Mouse (Mus musculus) intestine, embryonic 15.5 days (tissue): ENCODE measurements around the gene Naif1. TPM values are rescaled to one million over a fixed set of nuclear protein-coding genes. Genes with fewer than 3 reads are reported as not detected.

ENCODE experiments used
- ATAC-seq: fragments of 200-750 bp; cut with Nextera tagmentation; 2 replicates; pipeline ENCODE4 v1.8.0; 2017; ENCODE audit warnings: moderate TSS enrichment, moderate library complexity
- H3K27ac ChIP-seq: fragments of 300-500 bp; sonication (generic); 2 replicates; pipeline ENCODE4 v1.5.1; 2015; ENCODE audit warnings: mild to moderate bottlenecking, inconsistent platforms
- H3K27me3 ChIP-seq: fragments of 300-500 bp; sonication (generic); replicated peaks from 2 replicates; pipeline ENCODE4 v1.6.1; 2015; ENCODE audit warnings: inconsistent platforms
- H3K36me3 ChIP-seq: fragments of 300-500 bp; sonication (generic); 2 replicates; pipeline ENCODE4 v1.6.1; 2015; ENCODE audit warnings: inconsistent platforms
- H3K4me1 ChIP-seq: fragments of 300-500 bp; sonication (generic); replicated peaks from 2 replicates; pipeline ENCODE4 v1.6.1; 2015; ENCODE audit warnings: inconsistent platforms
- H3K4me2 ChIP-seq: fragments of 300-500 bp; sonication (generic); replicated peaks from 2 replicates; pipeline ENCODE4 v1.6.1; 2015; ENCODE audit warnings: mild to moderate bottlenecking, inconsistent platforms
- H3K4me3 ChIP-seq: fragments of 300-500 bp; sonication (generic); replicated peaks from 2 replicates; pipeline ENCODE4 v1.5.1; 2015; ENCODE audit warnings: inconsistent platforms
- H3K9ac ChIP-seq: fragments of 300-500 bp; sonication (generic); 2 replicates; pipeline ENCODE4 v1.6.1; 2015; ENCODE audit warnings: inconsistent platforms
- H3K9me3 ChIP-seq: fragments of 300-500 bp; sonication (generic); 2 replicates; pipeline ENCODE4 v1.6.1; 2016; ENCODE audit warnings: inconsistent platforms
- WGBS: fragments of 180-500 bp; shearing (Covaris S2); methylation state at CpG from one replicate; pipeline ENCODE4 v1.1.7; 2015; 5-methylcytosine and 5-hydroxymethylcytosine counted together
- polyA plus RNA-seq: library from polyadenylated mRNA; unstranded; fragments of >200 nt; fragmentation: Nextera tagmentation; extraction: Ambion mirVana; gene quantifications from 2 replicates; pipeline ENCODE4 v1.2.1, GENCODE M21; 2015

Naif1 gene
- polyA plus RNA-seq, 1 experiment from 2014 or later: 4.7 TPM

GRCm38 (mm10) chr2:32448480-32448879 lies 1.8 kb upstream of the Naif1 start:
- H3K27ac ChIP-seq: 0 out of 2 replicates have a peak overlapping the region, but pooled peaks have one; percentile 9
- WGBS: 77% methylated on average over 1 of the region's 1 CpGs
- H3K9me3 ChIP-seq: no peaks in the 10 kb centered on the region
- H3K9ac ChIP-seq: no peak overlapping the region
- H3K4me3 ChIP-seq: no peak overlapping the region
- no peak overlapping the region for H3K4me2 ChIP-seq
- H3K36me3 ChIP-seq: no peaks in the 10 kb centered on the region
- H3K27me3 ChIP-seq: no peaks in the 10 kb centered on the region
- peaks cover 27% of the 10 kb centered on the region for H3K4me1 ChIP-seq
- no peak for ATAC-seq

- peak within 1 kb of the TSS; percentile 90 for H3K9ac ChIP-seq
- no peaks in the 10 kb centered on the region for H3K27me3 ChIP-seq
- peak within 1 kb of the TSS; percentile 83 for H3K4me2 ChIP-seq
- H3K4me3 ChIP-seq: peak within 1 kb of the TSS; percentile 86
- H3K36me3 ChIP-seq: peaks cover 4% of the 10 kb centered on the region; the same call in 1 of the 2 replicates
- peak within 1 kb of the TSS; percentile 91 for H3K27ac ChIP-seq
- H3K4me1 ChIP-seq: peaks cover 32% of the 10 kb centered on the region
- under 1% methylated on average over 103 of the region's 103 CpGs for WGBS
- H3K9me3 ChIP-seq: no peaks in the 10 kb centered on the region
- peak; percentile 93 for ATAC-seq
Measured at GRCm38 (mm10) chr2:32450881-32451844, 906 bp downstream of the Naif1 start, which contains the start of gene Slc25a25. Gene Slc25a25, minus strand, starts transcription at chr2:32451445.

- Histone ChIP-seq H3K9me3 (no peaks in the 10 kb centered on the region), H3K4me1 (peaks cover 28% of the 10 kb centered on the region), H3K27me3 (no peaks in the 10 kb centered on the region), H3K4me2 (peak overlapping the region; percentile 83), H3K36me3 (peaks cover 4% of the 10 kb centered on the region; the same call in 1 of the 2 replicates), H3K27ac (peak overlapping the region; percentile 91), H3K9ac (peak overlapping the region; percentile 90; the same call in 1 of the 2 replicates), H3K4me3 (peak overlapping the region; percentile 86)
- peak; percentile 97 for ATAC-seq
- WGBS: 0% methylated on average over 25 of the region's 25 CpGs
Measured at GRCm38 (mm10) chr2:32451870-32452372, 1.7 kb downstream of the Naif1 start.

- WGBS: 93% methylated on average over 16 of the region's 16 CpGs
- 0 out of 2 replicates have a peak overlapping the region, but pooled peaks have one; percentile 19 for H3K9ac ChIP-seq
- H3K36me3 ChIP-seq: peaks cover 4% of the 10 kb centered on the region; the same call in 1 of the 2 replicates
- no peaks in the 10 kb centered on the region for H3K9me3 ChIP-seq
- peak overlapping the region; percentile 53 for H3K4me2 ChIP-seq
- peak overlapping the region; percentile 18 for H3K4me3 ChIP-seq
- H3K27ac ChIP-seq: peak overlapping the region; percentile 41; the same call in 1 of the 2 replicates
- H3K4me1 ChIP-seq: peaks cover 26% of the 10 kb centered on the region
- no peaks in the 10 kb centered on the region for H3K27me3 ChIP-seq
- no peak for ATAC-seq
Measured at GRCm38 (mm10) chr2:32452441-32452971, 2.2 kb downstream of the Naif1 start.

- H3K4me1 ChIP-seq: peaks cover 17% of the 10 kb centered on the region; the same call in 1 of the 2 replicates
- H3K9ac ChIP-seq: no peak overlapping the region
- WGBS: 79% methylated on average over 5 of the region's 5 CpGs
- no peak overlapping the region for H3K4me3 ChIP-seq
- H3K27me3 ChIP-seq: no peaks in the 10 kb centered on the region
- H3K36me3 ChIP-seq: peaks cover 4% of the 10 kb centered on the region; the same call in 1 of the 2 replicates
- H3K4me2 ChIP-seq: peak overlapping the region; percentile 53; the same call in 1 of the 2 replicates
- no peaks in the 10 kb centered on the region for H3K9me3 ChIP-seq
- no peak overlapping the region for H3K27ac ChIP-seq
- ATAC-seq: no peak
Measured at GRCm38 (mm10) chr2:32453641-32454303, 3.5 kb downstream of the Naif1 start.

- H3K9ac ChIP-seq: no peak overlapping the region
- no peak overlapping the region for H3K27ac ChIP-seq
- peaks cover 17% of the 10 kb centered on the region; the same call in 1 of the 2 replicates for H3K4me1 ChIP-seq
- H3K27me3 ChIP-seq: no peaks in the 10 kb centered on the region
- H3K4me3 ChIP-seq: no peak overlapping the region
- no peak for ATAC-seq
- no peak overlapping the region for H3K4me2 ChIP-seq
- 79% methylated on average over 10 of the region's 10 CpGs for WGBS
- H3K9me3 ChIP-seq: no peaks in the 10 kb centered on the region
- peaks cover 4% of the 10 kb centered on the region; the same call in 1 of the 2 replicates for H3K36me3 ChIP-seq
Measured at GRCm38 (mm10) chr2:32454633-32455032, 4.4 kb downstream of the Naif1 start.

GRCm38 (mm10) chr2:32455101-32455500 lies 4.8 kb downstream of the Naif1 start:
- ATAC-seq: no peak
- WGBS: 86% methylated on average over 8 of the region's 8 CpGs

GRCm38 (mm10) chr2:32458300-32458699 lies 8.0 kb downstream of the Naif1 start:
- H3K36me3 ChIP-seq: peaks cover 4% of the 10 kb centered on the region; the same call in 1 of the 2 replicates
- H3K9me3 ChIP-seq: no peaks in the 10 kb centered on the region
- H3K4me3 ChIP-seq: no peak overlapping the region
- no peaks in the 10 kb centered on the region for H3K27me3 ChIP-seq
- H3K4me2 ChIP-seq: no peak overlapping the region
- no peak overlapping the region for H3K27ac ChIP-seq
- WGBS: 82% methylated on average over 2 of the region's 2 CpGs
- 0 out of 2 replicates have a peak, but pooled peaks cover 5% of the 10 kb centered on the region for H3K4me1 ChIP-seq
- ATAC-seq: no peak
- H3K9ac ChIP-seq: no peak overlapping the region

More at GRCm38 (mm10) chr2:32455101-32455500, 4.8 kb downstream of the Naif1 start:
- Histone ChIP-seq H3K36me3 (peaks cover 4% of the 10 kb centered on the region; the same call in 1 of the 2 replicates), H3K27me3 (no peaks in the 10 kb centered on the region), H3K27ac (no peak overlapping the region), H3K9me3 (no peaks in the 10 kb centered on the region), H3K4me2 (no peak overlapping the region), H3K4me1 (peaks cover 15% of the 10 kb centered on the region; the same call in 1 of the 2 replicates), H3K4me3 (no peak overlapping the region), H3K9ac (no peak overlapping the region)

- H3K4me2 ChIP-seq: no peak overlapping the region
- no peak overlapping the region for H3K27ac ChIP-seq
- ATAC-seq: no peak
- WGBS: 91% methylated on average over 2 of the region's 2 CpGs
- H3K4me1 ChIP-seq: peaks cover 9% of the 10 kb centered on the region
- H3K4me3 ChIP-seq: no peak overlapping the region
- no peak overlapping the region for H3K9ac ChIP-seq
- no peaks in the 10 kb centered on the region for H3K9me3 ChIP-seq
- H3K36me3 ChIP-seq: peaks cover 4% of the 10 kb centered on the region; the same call in 1 of the 2 replicates
- H3K27me3 ChIP-seq: no peaks in the 10 kb centered on the region
Measured at GRCm38 (mm10) chr2:32459657-32460056, 9.4 kb downstream of the Naif1 start.

- Histone ChIP-seq H3K4me1 (peaks cover 14% of the 10 kb centered on the region), H3K27ac (peak overlapping the region; percentile 70), H3K9ac (no peak overlapping the region), H3K4me2 (no peak overlapping the region), H3K36me3 (no peaks in the 10 kb centered on the region), H3K4me3 (no peak overlapping the region), H3K9me3 (no peaks in the 10 kb centered on the region), H3K27me3 (no peaks in the 10 kb centered on the region)
- no peak for ATAC-seq
- WGBS: 66% methylated on average over 2 of the region's 2 CpGs
Measured at GRCm38 (mm10) chr2:32463773-32464172, 13.5 kb downstream of the Naif1 start.

GRCm38 (mm10) chr2:32464212-32464891 lies 14.1 kb downstream of the Naif1 start:
- H3K9ac ChIP-seq: no peak overlapping the region
- H3K27ac ChIP-seq: peak overlapping the region; percentile 70
- ATAC-seq: peak; percentile 91
- H3K36me3 ChIP-seq: no peaks in the 10 kb centered on the region
- no peak overlapping the region for H3K4me2 ChIP-seq
- 27% methylated on average over 6 of the region's 6 CpGs for WGBS
- H3K9me3 ChIP-seq: no peaks in the 10 kb centered on the region
- no peak overlapping the region for H3K4me3 ChIP-seq
- no peaks in the 10 kb centered on the region for H3K27me3 ChIP-seq
- H3K4me1 ChIP-seq: peaks cover 14% of the 10 kb centered on the region
